Mouse (Mus musculus): ENCODE measurements around the gene Aff2.

The Aff2 gene

GRCm38 (mm10) chrX:69744962-69745597 lies 385.0 kb downstream of the Aff2 start:
- DNase-seq (ENCODE audit: low read depth, low spot score): no peak

- DNase-seq (ENCODE audit: low read depth, low spot score): no peak
Observed at GRCm38 (mm10) chrX:69801890-69802439, 441.9 kb downstream of the Aff2 start.

GRCm38 (mm10) chrX:69802481-69802880 lies 442.4 kb downstream of the Aff2 start:
- no peak for DNase-seq (ENCODE audit: low read depth, low spot score)

GRCm38 (mm10) chrX:69811798-69812197 lies 451.7 kb downstream of the Aff2 start:
- DNase-seq (ENCODE audit: low read depth, low spot score): no peak

- no peak for DNase-seq (ENCODE audit: low read depth, low spot score)
Observed at GRCm38 (mm10) chrX:69815054-69815453, 455.0 kb downstream of the Aff2 start.

GRCm38 (mm10) chrX:69817679-69818078 lies 457.6 kb downstream of the Aff2 start:
- no peak for DNase-seq (ENCODE audit: low read depth, low spot score)

GRCm38 (mm10) chrX:69818188-69818587 lies 458.1 kb downstream of the Aff2 start:
- no peak for DNase-seq (ENCODE audit: low read depth, low spot score)

- no peak for DNase-seq (ENCODE audit: low read depth, low spot score)
Observed at GRCm38 (mm10) chrX:69867601-69868000, 507.5 kb downstream of the Aff2 start.

GRCm38 (mm10) chrX:69891713-69892112 lies 531.6 kb downstream of the Aff2 start:
- DNase-seq (ENCODE audit: low read depth, low spot score): no peak

Measured in CD4-positive helper T cell, adult 2 months (primary cell).